Mouse (Mus musculus): ENCODE data around the gene Spg21.

- no peak for TF ChIP-seq POLR2A (IDR thresholded peaks at IDR 0.05; ENCODE audit: low read depth, low read length)
- TF ChIP-seq CTCF (conservative IDR thresholded peaks at IDR 0.05; ENCODE audit: insufficient read depth, insufficient read length, low read depth, low read length): peak; percentile 47; the same call in 1 of the 2 replicates
Measured at GRCm38 (mm10) chr9:65419633-65420032, 41.1 kb upstream of the Spg21 start.
